Mouse (Mus musculus): ENCODE data around the gene Zfp277. TPM values are rescaled to one million over a fixed set of nuclear protein-coding genes. Genes with fewer than 3 reads are reported as not detected.

Gene Zfp277
- 29.9 TPM in 2 replicates for polyA plus RNA-seq (2015; fragmentation: Nextera tagmentation; extraction: Ambion mirVana)

DNA sequence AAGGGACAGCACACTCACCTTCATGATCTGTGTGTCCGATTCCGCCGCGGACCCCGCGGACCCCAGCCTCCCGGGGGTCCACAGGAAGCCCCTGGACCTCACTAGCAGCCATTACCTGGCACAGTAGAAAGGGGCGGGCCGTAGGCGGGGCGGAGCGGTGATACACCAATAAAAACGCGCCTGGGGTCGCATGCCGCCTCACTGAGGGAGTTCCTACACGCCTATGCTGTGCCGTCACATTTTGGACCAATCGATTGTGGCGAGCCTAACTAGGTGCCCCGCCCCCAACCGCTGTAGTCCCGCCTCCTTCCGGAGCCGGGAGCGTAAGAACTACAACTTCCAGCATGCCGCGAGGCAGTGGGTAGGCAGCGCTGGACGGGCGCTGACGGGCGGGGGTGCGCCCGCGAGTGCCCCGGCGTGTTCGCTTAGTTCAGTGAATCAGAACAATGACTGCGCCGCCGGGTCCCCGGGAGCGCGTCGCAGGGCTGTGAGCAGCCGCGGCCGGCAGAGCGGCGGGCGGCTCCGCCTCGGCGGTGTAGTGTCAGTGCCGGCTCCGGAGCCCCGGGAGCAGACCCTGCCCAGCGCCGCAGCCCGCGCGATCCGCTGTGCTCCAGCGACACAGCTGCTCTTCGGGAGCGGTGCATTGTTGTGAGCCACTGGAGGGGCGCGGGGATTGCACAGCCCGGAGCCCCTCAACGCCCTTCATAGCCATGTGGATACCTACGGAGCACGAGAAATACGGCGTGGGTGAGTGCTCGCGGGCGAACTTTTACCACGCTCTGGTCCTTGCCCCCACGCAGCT lies at the start of gene Zfp277, which contains the start of gene Dock4:
Zfp277 (minus strand) TSS at position 255 of the 802 bp plus-strand sequence.
Dock4 (plus strand) TSS at position 305 of the 802 bp plus-strand sequence.
- no peaks in the 10 kb centered on the region for H3K27me3 ChIP-seq
- peak within 1 kb of the TSS; percentile 62 for H3K4me3 ChIP-seq
- peak within 1 kb of the TSS; percentile 77 for H3K4me2 ChIP-seq
- H3K4me1 ChIP-seq (replicated peaks) = peaks cover 27% of the 10 kb centered on the region
- no peaks in the 10 kb centered on the region for H3K36me3 ChIP-seq
- peak; percentile 98 for ATAC-seq (ENCODE audit: low FRiP score)
- under 1% methylated on average over 80 of the region's 80 CpGs for WGBS
- H3K27ac ChIP-seq = peak within 1 kb of the TSS; percentile 97
- no peaks in the 10 kb centered on the region for H3K9me3 ChIP-seq
- H3K9ac ChIP-seq = peak within 1 kb of the TSS; percentile 84

DNA sequence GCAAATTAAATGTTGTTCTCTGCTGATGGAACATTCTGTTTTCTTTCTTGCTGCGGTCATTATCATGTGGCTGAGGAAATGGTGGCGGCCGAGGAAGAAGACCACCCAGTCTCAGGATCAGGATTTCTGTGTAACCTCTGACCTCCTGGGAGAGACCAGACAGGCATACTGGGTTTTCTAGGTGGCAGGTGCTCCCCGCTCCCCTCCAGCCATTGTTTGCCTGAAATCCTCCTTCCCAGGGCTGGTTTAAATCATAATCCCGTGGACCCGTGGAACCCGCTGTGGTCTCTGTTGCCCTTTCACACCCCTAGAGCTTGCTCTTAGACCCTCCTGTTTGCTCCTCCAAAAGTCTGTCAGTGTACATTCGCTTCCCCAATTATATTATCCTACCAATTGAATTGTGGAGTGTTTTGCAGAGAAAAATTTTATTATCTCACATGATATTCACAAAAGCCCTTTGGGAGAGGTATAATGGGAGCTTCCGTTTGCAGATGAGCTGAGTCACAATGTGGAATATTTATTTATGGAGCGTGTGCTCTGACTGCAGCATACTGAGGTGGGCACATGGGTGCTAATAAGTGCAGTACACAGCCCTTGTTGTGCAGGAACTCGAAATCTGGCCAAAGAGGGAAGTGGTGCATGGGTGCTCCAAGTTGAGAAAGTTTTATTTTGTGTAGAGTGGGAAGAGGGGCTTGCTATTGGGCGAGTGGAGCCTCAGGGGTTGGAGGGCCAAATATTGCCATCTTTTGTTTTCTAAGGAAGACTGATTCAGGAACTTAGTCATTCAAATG lies 40.5 kb upstream of the Zfp277 start:
- H3K27me3 ChIP-seq = no peaks in the 10 kb centered on the region
- H3K36me3 ChIP-seq = no peaks in the 10 kb centered on the region
- H3K4me2 ChIP-seq = no peak overlapping the region
- H3K27ac ChIP-seq = no peak overlapping the region
- H3K4me3 ChIP-seq = no peak overlapping the region
- H3K9me3 ChIP-seq = no peaks in the 10 kb centered on the region
- no peak overlapping the region for H3K9ac ChIP-seq
- ATAC-seq (ENCODE audit: low FRiP score) = no peak; the same call in 1 of the 2 replicates
- 58% methylated on average over 12 of the region's 12 CpGs for WGBS
- peaks cover 41% of the 10 kb centered on the region for H3K4me1 ChIP-seq (replicated peaks)

DNA sequence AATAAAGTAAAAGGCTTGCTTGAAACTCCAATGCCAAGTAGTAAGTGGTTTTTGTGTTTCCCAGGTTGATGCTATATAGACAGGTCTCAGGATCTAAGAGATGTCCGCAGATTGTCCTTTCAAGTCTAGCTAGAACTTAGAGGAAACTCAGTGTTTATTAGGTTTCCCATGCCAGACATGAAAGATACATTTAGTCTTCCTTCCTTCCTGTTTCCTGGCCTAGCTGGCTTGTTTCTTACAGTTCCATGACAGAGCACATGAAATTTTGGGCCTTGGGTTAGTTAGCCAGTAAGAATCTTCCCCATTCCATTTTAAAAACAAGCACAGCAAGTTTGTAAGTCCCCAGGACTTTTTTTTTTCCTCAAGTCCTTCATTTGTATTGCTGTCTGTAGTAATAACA lies 39.5 kb upstream of the Zfp277 start:
- no peaks in the 10 kb centered on the region for H3K9me3 ChIP-seq
- H3K27me3 ChIP-seq = no peaks in the 10 kb centered on the region
- no peaks in the 10 kb centered on the region for H3K36me3 ChIP-seq
- H3K27ac ChIP-seq = no peak overlapping the region
- peaks cover 31% of the 10 kb centered on the region for H3K4me1 ChIP-seq (replicated peaks)
- WGBS = 97% methylated on average over 1 of the region's 1 CpGs
- no peak overlapping the region for H3K4me3 ChIP-seq
- ATAC-seq (ENCODE audit: low FRiP score) = no peak
- H3K4me2 ChIP-seq = no peak overlapping the region
- H3K9ac ChIP-seq = no peak overlapping the region

DNA sequence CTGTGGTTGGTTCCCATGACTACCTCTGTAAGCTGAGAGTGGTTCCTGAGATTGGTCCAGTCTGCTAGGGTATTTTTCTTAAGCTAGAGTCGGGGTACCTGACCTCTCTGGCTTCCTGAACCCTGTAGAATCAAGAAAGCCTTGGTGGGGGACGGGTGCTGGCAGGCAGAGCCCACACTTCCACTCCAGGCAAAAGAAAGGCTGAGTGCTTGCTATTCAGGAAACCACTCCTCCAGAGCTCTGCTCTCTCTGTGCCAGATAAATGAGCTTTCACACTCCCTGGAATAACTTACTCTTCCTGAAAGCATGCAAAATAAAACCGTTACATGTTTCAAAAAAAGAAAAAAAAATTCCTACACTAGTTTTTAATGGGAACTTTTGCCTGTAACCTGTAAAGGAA lies 38.5 kb upstream of the Zfp277 start:
- H3K4me1 ChIP-seq (replicated peaks) = peaks cover 33% of the 10 kb centered on the region
- no peaks in the 10 kb centered on the region for H3K27me3 ChIP-seq
- no peaks in the 10 kb centered on the region for H3K36me3 ChIP-seq
- no peak overlapping the region for H3K4me2 ChIP-seq
- no peaks in the 10 kb centered on the region for H3K9me3 ChIP-seq
- 18% methylated on average over 3 of the region's 3 CpGs for WGBS
- ATAC-seq (ENCODE audit: low FRiP score) = 0 out of 2 replicates have a peak, but pooled peaks have one; percentile 15
- H3K27ac ChIP-seq = peak overlapping the region; percentile 30; the same call in 1 of the 2 replicates
- no peak overlapping the region for H3K4me3 ChIP-seq
- no peak overlapping the region for H3K9ac ChIP-seq

DNA sequence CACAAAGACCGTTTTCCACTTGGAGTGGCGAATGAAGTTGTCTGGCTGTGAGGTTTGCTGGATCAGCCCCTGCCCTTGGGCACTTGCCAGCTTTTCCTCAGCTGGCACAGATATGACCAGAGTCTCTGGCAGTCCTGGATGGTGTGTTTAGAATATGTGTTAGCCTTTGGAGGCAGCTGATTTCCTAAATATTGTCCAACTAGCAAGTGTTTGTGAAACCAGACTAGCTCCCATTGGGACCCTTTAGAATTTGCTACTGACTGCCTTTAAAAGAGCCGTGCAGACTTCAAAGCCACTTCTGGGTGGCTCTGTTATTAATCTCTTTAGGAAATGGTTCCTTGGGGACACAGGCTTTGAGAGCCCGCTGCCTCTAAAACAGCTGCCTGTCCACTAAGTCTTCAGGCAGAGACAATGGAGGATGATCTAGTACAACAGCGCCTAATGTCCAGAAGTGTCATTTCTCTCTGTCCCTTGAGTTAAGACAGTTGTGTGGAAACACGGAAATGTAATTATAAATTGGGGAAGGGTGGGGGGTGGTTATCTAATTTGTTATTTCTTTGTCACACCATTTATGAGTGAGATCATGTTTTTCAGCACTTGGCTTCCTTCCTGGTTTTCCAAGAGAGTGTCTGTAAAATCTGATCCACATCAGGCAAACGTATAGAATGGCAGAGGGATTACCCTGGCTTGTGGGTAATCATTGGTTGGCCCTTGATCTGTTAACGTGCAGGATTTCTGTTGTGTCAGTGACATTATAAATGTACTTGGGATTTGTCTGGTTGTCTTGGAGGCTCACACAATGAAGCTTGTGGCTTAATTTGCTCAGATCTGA lies 32.1 kb upstream of the Zfp277 start:
- Histone ChIP-seq H3K27me3 (no peaks in the 10 kb centered on the region), H3K27ac (peak overlapping the region; percentile 60), H3K9me3 (no peaks in the 10 kb centered on the region), H3K36me3 (no peaks in the 10 kb centered on the region), H3K9ac (no peak overlapping the region), H3K4me3 (no peak overlapping the region), H3K4me2 (0 out of 2 replicates have a peak overlapping the region, but pooled peaks have one; percentile 8), H3K4me1 (replicated peaks) (peaks cover 37% of the 10 kb centered on the region)
- 24% methylated on average over 8 of the region's 8 CpGs for WGBS
- peak; percentile 62 for ATAC-seq (ENCODE audit: low FRiP score)

DNA sequence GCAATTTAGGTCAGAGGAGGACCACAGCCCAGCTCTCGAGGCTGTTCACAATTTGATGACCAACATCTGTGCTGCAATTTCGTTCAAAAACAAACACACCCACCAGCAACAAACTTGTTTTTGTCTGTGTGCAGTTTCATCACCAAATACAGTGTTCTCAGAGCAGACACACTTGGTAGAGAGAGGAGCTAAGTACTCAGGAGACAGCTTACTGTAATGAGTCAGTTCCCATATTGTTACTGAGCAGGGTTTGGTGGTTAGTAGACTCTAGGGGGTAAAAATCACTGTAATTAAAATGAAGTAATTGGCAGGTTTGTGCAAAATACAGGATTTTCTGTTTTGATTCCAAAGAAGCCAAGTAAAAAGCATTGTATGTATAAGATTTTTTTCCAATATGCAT lies 28.0 kb upstream of the Zfp277 start:
- Histone ChIP-seq H3K4me2 (no peak overlapping the region), H3K36me3 (no peaks in the 10 kb centered on the region), H3K27me3 (no peaks in the 10 kb centered on the region), H3K4me3 (no peak overlapping the region), H3K4me1 (replicated peaks) (peaks cover 51% of the 10 kb centered on the region), H3K9ac (no peak overlapping the region), H3K27ac (no peak overlapping the region), H3K9me3 (no peaks in the 10 kb centered on the region)
- no peak for ATAC-seq (ENCODE audit: low FRiP score)
- WGBS = 46% methylated on average over 2 of the region's 2 CpGs

DNA sequence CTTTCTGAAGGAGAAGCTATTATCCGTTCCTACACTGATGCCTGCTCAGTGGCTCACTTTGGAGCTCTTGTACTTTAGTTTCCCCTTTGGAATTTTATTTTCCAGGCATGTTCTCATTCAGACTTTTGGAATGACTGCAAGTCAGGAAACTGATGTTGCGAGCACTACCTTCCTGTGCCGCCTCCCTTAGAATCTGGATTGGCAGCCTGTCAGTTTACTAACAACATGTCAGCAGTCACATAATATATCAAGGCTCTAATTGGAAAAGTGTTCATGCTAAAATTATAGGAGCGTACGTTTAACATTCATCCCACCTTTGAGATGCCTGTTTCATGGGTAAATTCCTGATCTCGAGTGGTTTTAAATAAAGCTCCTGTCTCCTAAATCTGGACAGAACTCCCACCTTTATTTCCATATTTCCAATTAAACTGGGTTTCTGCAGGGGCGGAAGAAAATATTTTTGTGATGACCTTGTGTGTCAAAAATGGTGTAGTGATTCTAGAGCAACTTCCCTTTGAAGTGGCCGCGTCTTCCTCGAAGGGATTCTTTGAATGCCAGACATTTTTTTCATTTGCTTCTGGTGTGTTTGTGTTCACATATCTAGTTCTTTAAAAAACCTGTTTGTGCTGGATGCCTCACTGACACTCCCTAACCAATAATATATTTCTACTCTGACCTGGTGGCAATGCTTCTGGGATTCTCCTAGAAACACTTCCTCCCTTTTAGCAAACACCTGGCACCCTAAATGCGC lies 26.1 kb upstream of the Zfp277 start:
- 67% methylated on average over 11 of the region's 11 CpGs for WGBS
- H3K27me3 ChIP-seq = no peaks in the 10 kb centered on the region
- no peaks in the 10 kb centered on the region for H3K36me3 ChIP-seq
- H3K4me2 ChIP-seq = 0 out of 2 replicates have a peak overlapping the region, but pooled peaks have one; percentile 2
- no peak overlapping the region for H3K9ac ChIP-seq
- H3K9me3 ChIP-seq = no peaks in the 10 kb centered on the region
- H3K4me3 ChIP-seq = no peak overlapping the region
- H3K27ac ChIP-seq = no peak overlapping the region
- peaks cover 49% of the 10 kb centered on the region for H3K4me1 ChIP-seq (replicated peaks)
- no peak for ATAC-seq (ENCODE audit: low FRiP score)

DNA sequence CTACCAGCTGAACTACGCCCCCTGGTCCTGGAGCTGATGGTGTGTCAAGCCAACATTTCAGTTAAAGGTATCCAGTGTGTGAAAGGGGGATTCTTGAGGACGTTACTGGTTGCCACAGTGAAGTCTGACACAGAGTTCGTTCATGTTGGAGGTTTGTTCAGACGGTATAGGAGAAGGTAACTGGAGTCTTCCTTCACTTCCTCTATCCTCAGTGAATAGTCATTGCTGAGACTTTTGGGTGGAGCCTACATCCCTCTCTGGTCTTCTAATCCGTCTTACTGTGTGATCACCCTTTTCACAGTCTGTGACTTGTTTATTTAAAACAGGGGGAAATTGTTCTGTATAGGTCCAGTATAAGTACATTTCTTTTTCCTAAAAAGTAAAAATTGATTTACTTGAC lies 23.3 kb upstream of the Zfp277 start:
- H3K36me3 ChIP-seq = no peaks in the 10 kb centered on the region
- no peak overlapping the region for H3K4me2 ChIP-seq
- H3K9ac ChIP-seq = no peak overlapping the region
- no peak for ATAC-seq (ENCODE audit: low FRiP score)
- peaks cover 61% of the 10 kb centered on the region for H3K4me1 ChIP-seq (replicated peaks)
- no peaks in the 10 kb centered on the region for H3K9me3 ChIP-seq
- H3K4me3 ChIP-seq = no peak overlapping the region
- WGBS = 77% methylated on average over 5 of the region's 5 CpGs
- H3K27ac ChIP-seq = no peak overlapping the region
- no peaks in the 10 kb centered on the region for H3K27me3 ChIP-seq

DNA sequence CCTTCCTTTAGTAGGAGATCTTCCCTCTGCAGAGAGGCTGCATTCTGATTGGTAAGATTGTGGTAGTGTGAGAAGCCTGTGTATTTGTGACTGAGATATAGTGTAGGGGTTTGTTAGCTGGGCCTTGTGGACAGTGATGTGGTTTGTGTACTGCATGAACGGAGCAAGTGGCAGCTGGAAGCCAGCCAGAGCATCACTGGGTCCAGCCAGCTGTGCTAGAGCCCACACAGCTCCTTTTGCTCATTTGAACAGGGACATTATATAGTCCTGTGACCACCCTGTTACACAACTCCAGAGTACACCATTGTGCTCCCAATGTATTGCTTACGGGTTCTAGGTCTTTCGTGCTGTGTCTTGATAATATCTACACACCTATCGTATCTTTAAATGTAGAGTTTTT lies 22.5 kb upstream of the Zfp277 start:
- Histone ChIP-seq H3K27me3 (no peaks in the 10 kb centered on the region), H3K4me2 (no peak overlapping the region), H3K9ac (no peak overlapping the region), H3K27ac (no peak overlapping the region), H3K4me1 (replicated peaks) (peaks cover 60% of the 10 kb centered on the region), H3K4me3 (no peak overlapping the region), H3K9me3 (no peaks in the 10 kb centered on the region), H3K36me3 (no peaks in the 10 kb centered on the region)
- WGBS = 82% methylated on average over 4 of the region's 4 CpGs
- ATAC-seq (ENCODE audit: low FRiP score) = no peak

DNA sequence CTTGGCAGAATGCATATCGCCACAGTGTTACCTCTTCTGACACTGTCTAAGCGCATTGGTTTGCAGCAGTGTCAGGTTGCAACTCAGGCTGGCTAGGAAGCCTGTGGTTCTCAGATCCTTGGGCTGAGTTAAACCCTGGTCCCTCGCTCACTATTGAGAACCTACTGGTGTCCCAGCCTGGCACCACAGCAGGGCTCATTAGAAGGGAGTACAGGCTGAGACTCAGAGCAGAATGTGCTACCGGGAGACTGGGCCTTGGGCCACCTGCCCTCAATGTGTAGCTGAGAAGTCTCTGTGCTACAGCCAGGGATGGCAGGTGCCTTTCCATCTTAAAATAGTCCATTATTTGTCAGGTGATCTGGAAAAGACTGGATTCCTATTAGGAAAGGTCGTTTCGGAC lies 18.6 kb upstream of the Zfp277 start:
- no peak for ATAC-seq (ENCODE audit: low FRiP score)
- no peaks in the 10 kb centered on the region for H3K27me3 ChIP-seq
- no peaks in the 10 kb centered on the region for H3K9me3 ChIP-seq
- peak overlapping the region; percentile 48; the same call in 1 of the 2 replicates for H3K27ac ChIP-seq
- no peaks in the 10 kb centered on the region for H3K36me3 ChIP-seq
- peaks cover 60% of the 10 kb centered on the region for H3K4me1 ChIP-seq (replicated peaks)
- no peak overlapping the region for H3K4me2 ChIP-seq
- WGBS = 61% methylated on average over 6 of the region's 6 CpGs
- no peak overlapping the region for H3K4me3 ChIP-seq
- no peak overlapping the region for H3K9ac ChIP-seq

DNA sequence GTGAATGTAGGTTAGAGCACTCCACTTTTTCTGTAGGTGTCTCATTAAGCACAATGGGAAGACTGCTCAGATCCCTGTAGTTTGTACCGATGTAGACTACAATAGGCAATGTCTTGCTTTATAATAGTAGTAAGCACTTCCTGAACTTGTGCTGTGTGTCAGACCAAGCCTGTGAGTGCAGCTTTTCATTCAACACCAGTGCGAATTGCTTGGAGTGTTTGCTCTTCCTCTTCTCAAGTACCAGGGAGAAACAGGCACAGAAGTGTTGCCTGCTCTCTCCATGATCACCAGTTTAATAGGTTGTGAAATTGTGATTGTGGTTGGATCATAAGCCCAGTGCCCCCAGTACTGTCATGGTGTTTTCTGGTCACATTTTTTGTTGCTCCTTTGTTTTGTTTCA lies 18.1 kb upstream of the Zfp277 start:
- ATAC-seq (ENCODE audit: low FRiP score) = no peak
- H3K9ac ChIP-seq = no peak overlapping the region
- H3K36me3 ChIP-seq = no peaks in the 10 kb centered on the region
- H3K27ac ChIP-seq = no peak overlapping the region
- no peaks in the 10 kb centered on the region for H3K27me3 ChIP-seq
- peaks cover 60% of the 10 kb centered on the region for H3K4me1 ChIP-seq (replicated peaks)
- H3K9me3 ChIP-seq = no peaks in the 10 kb centered on the region
- no peak overlapping the region for H3K4me3 ChIP-seq
- no peak overlapping the region for H3K4me2 ChIP-seq
- WGBS = 65% methylated on average over 2 of the region's 2 CpGs

All from hindbrain, embryonic 13.5 days (tissue).